Mouse (Mus musculus) layer of hippocampus, adult 18-20 months (tissue): ENCODE measurements around the gene Hist1h2be. TPM values are rescaled to one million over a fixed set of nuclear protein-coding genes. Genes with fewer than 3 reads are reported as not detected.
A peak's percentile ranks its signal among the peaks of the same experiment; 100 is the strongest.

Source experiments
- DNase-seq, 2 experiments: peaks; one replicate each; pipeline ENCODE4 v3.0.0; 2022; ENCODE audit warnings: low spot score in 2 of 2
- long read RNA-seq: library from polyadenylated mRNA; stranded (forward); transcript quantifications from one replicate; pipeline ENCODE4 v2.0.0, GENCODE M21; 2021
- total RNA-seq, 2 experiments: library from RNA; stranded (reverse); gene quantifications; 2 replicates each; pipeline ENCODE4 v1.2.3; 2021

Hist1h2be gene
- 10 to 100 TPM; 10.2 to 11.3 TPM for total RNA-seq
- long read RNA-seq, partial matches to known transcripts: 1 of 6 reads
- long read RNA-seq, other reads (novel, unspliced or antisense): 0 of 6 reads

GRCm38 (mm10) chr13:23620733-23621531 lies at the start of gene Hist1h2be:
TSS of gene Hist1h2be (minus strand) at chr13:23621124.
- DNase-seq: peak; percentile 57 to 88

- DNase-seq: no peak
Measured at GRCm38 (mm10) chr13:23662536-23662935, 41.6 kb upstream of the Hist1h2be start.

- no peak for DNase-seq
Measured at GRCm38 (mm10) chr13:23659636-23660366, 38.9 kb upstream of the Hist1h2be start.

- no peak for DNase-seq
Measured at GRCm38 (mm10) chr13:23630653-23631052, 9.7 kb upstream of the Hist1h2be start.

- no peak for DNase-seq
Measured at GRCm38 (mm10) chr13:23622861-23623450, 2.0 kb upstream of the Hist1h2be start.

- peak; percentile 77 to 86 for DNase-seq
Measured at GRCm38 (mm10) chr13:23622175-23622671, 1.3 kb upstream of the Hist1h2be start, which contains the start of gene Hist1h1e. TSS of gene Hist1h1e (minus strand) at chr13:23622558.

- DNase-seq: peak; percentile 47 to 81
Measured at GRCm38 (mm10) chr13:23621532-23622174, 729 bp upstream of the Hist1h2be start.

- no peak for DNase-seq
Measured at GRCm38 (mm10) chr13:23620056-23620732, 730 bp downstream of the Hist1h2be start.

- DNase-seq: no peak
Measured at GRCm38 (mm10) chr13:23611638-23612037, 9.3 kb downstream of the Hist1h2be start.

- no peak for DNase-seq
Measured at GRCm38 (mm10) chr13:23610393-23610792, 10.5 kb downstream of the Hist1h2be start.

GRCm38 (mm10) chr13:23609844-23610243 lies 11.1 kb downstream of the Hist1h2be start:
- DNase-seq: no peak

- DNase-seq: no peak
Measured at GRCm38 (mm10) chr13:23609209-23609608, 11.7 kb downstream of the Hist1h2be start.

- DNase-seq: no peak
Measured at GRCm38 (mm10) chr13:23605052-23605451, 15.9 kb downstream of the Hist1h2be start.

- DNase-seq: no peak
Measured at GRCm38 (mm10) chr13:23604452-23604851, 16.5 kb downstream of the Hist1h2be start.

GRCm38 (mm10) chr13:23603182-23603699 lies 17.7 kb downstream of the Hist1h2be start:
- DNase-seq: no peak

GRCm38 (mm10) chr13:23597957-23598356 lies 23.0 kb downstream of the Hist1h2be start:
- peak; percentile 57 to 78 for DNase-seq

GRCm38 (mm10) chr13:23595622-23596372 lies 25.1 kb downstream of the Hist1h2be start:
- DNase-seq: no peak

GRCm38 (mm10) chr13:23595185-23595584 lies 25.7 kb downstream of the Hist1h2be start:
- no peak for DNase-seq

- DNase-seq: no peak
Measured at GRCm38 (mm10) chr13:23593051-23593770, 27.7 kb downstream of the Hist1h2be start.
